Mouse (Mus musculus) brain, embryonic 14.5 days (tissue): ENCODE results near the gene Wbp2.

Experiments used
- CTCF ChIP-seq: fragments of 200-500 bp; IDR thresholded peaks from 2 replicates; pipeline ENCODE4 v1.5.1; 2012; ENCODE audit warnings: inconsistent platforms, mild to moderate bottlenecking, moderate library complexity, borderline replicate concordance; ENCODE audit not compliant: insufficient read depth, insufficient read length; ENCODE audit errors: extremely low read depth
- POLR2A ChIP-seq: fragments of 200-500 bp; IDR thresholded peaks from 2 replicates; pipeline ENCODE4 v1.6.1; 2012; ENCODE audit warnings: mild to moderate bottlenecking, inconsistent platforms, borderline replicate concordance; ENCODE audit not compliant: poor library complexity, insufficient read depth, insufficient read length, severe bottlenecking; ENCODE audit errors: extremely low read depth

DNA sequence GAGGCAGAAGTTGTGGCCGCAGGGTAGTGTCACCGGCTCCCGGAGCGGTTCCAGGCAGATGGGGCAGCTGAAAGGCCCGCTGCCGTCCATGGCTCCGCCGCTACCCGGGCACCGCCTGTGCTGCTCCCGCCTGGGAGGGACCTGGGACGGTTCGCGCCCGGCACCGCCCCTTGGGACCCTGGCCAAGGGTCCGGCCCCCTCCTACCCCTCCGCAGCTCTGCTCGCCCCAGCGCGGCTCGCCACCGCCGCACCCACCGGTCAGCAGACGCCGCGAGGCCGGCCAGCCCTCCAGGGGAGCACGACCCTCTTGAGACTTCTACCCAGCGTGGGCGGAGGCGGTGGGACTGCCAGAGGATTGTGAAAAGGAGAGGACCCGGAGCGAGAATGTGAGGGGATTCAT, 23.3 kb upstream of the Wbp2 start:
- TF ChIP-seq CTCF, result no peak
- TF ChIP-seq POLR2A, result no peak
